Mouse (Mus musculus) spleen, adult 2 months (tissue): ENCODE data around the gene Sh2d5. TPM values are rescaled to one million over a fixed set of nuclear protein-coding genes. Genes with fewer than 3 reads are reported as not detected.

Source experiments
- DNase-seq, 2 experiments: peaks; one replicate each; pipeline versions ENCODE4 v3.0.0 to v3.0.0-alpha.2; 2012 to 2021; ENCODE audit warnings: low spot score in 2 of 2, low read depth in 1 of 2
- H3K27ac ChIP-seq: fragments of 200-500 bp; 2 replicates; pipeline ENCODE4 v1.5.1; 2012; ENCODE audit warnings: low read length, inconsistent platforms; ENCODE audit not compliant: insufficient read depth
- H3K27me3 ChIP-seq: fragments of 200-500 bp; 2 replicates; pipeline ENCODE4 v1.6.1; 2012; ENCODE audit warnings: mild to moderate bottlenecking, moderate library complexity, low read length, inconsistent platforms; ENCODE audit not compliant: control insufficient read depth, insufficient read depth
- H3K36me3 ChIP-seq: fragments of 200-500 bp; 2 replicates; pipeline ENCODE4 v1.6.1; 2012; ENCODE audit warnings: mild to moderate bottlenecking, low read length, inconsistent platforms; ENCODE audit not compliant: control insufficient read depth, insufficient read depth
- H3K4me1 ChIP-seq: fragments of 200-500 bp; 2 replicates; pipeline ENCODE4 v1.6.1; 2011; ENCODE audit warnings: inconsistent platforms; ENCODE audit not compliant: control insufficient read depth, insufficient read depth, insufficient read length
- H3K4me3 ChIP-seq: fragments of 200-500 bp; 2 replicates; pipeline ENCODE4 v1.5.1; 2011; ENCODE audit warnings: mild to moderate bottlenecking, inconsistent platforms; ENCODE audit not compliant: insufficient read depth, insufficient read length; ENCODE audit errors: extremely low read depth
- CTCF ChIP-seq: fragments of 200-500 bp; IDR thresholded peaks from 2 replicates; pipeline ENCODE4 v1.5.1; 2011; ENCODE audit warnings: mild to moderate bottlenecking, inconsistent platforms; ENCODE audit not compliant: insufficient read depth, insufficient read length, insufficient replicate concordance; ENCODE audit errors: extremely low read depth
- POLR2A ChIP-seq: fragments of 200-500 bp; IDR thresholded peaks from 2 replicates; pipeline ENCODE4 v1.6.1; 2011; ENCODE audit warnings: low read depth, low read length, inconsistent platforms
- WGBS: fragments of 180-500 bp; shearing (Covaris S2); methylation state at CpG from one replicate; pipeline ENCODE4 v1.1.7; 2018; 5-methylcytosine and 5-hydroxymethylcytosine counted together
- polyA plus RNA-seq: library from polyadenylated mRNA; depleted of rRNA; stranded (reverse); fragments of >200 nt; gene quantifications from 2 replicates; pipeline ENCODE4 v1.2.3, GENCODE M21; 2012

Sh2d5 gene
- polyA plus RNA-seq, 1 experiment, result 1.4 TPM

GRCm38 (mm10) chr4:138257116-138257687 is 7.0 kb downstream of the Sh2d5 start:
- no peak for TF ChIP-seq CTCF
- no peak for TF ChIP-seq POLR2A
- Histone ChIP-seq H3K27ac (no peak overlapping the region), H3K4me3 (no peak overlapping the region), H3K4me1 (peaks cover 3% of the 10 kb centered on the region; the same call in 1 of the 2 replicates), H3K36me3 (no peaks in the 10 kb centered on the region), H3K27me3 (no peaks in the 10 kb centered on the region)
- DNase-seq, result no peak
- 11% methylated on average over 22 of the region's 22 CpGs for WGBS

- Histone ChIP-seq H3K4me1 (peaks cover 3% of the 10 kb centered on the region; the same call in 1 of the 2 replicates), H3K27ac (no peak overlapping the region), H3K36me3 (no peaks in the 10 kb centered on the region), H3K27me3 (no peaks in the 10 kb centered on the region; the same call in 1 of the 2 replicates), H3K4me3 (no peak overlapping the region)
- no peak for DNase-seq
- WGBS, result 63% methylated on average over 7 of the region's 7 CpGs
- TF ChIP-seq CTCF (no peak), POLR2A (no peak)
Observed at GRCm38 (mm10) chr4:138258663-138259062, 8.5 kb downstream of the Sh2d5 start.

- WGBS, result 10% methylated on average over 5 of the region's 5 CpGs
- DNase-seq, result no peak
Observed at GRCm38 (mm10) chr4:138259482-138259881, 9.3 kb downstream of the Sh2d5 start.

GRCm38 (mm10) chr4:138261843-138262681 is 11.9 kb downstream of the Sh2d5 start:
- no peak overlapping the region for H3K27ac ChIP-seq
- H3K4me3 ChIP-seq, result peak overlapping the region; percentile 79
- H3K4me1 ChIP-seq, result peaks cover 3% of the 10 kb centered on the region; the same call in 1 of the 2 replicates
- peak; percentile 58 to 84 for DNase-seq
- WGBS, result under 1% methylated on average over 74 of the region's 78 CpGs
- TF ChIP-seq POLR2A (no peak), CTCF (no peak)
- no peaks in the 10 kb centered on the region; the same call in 1 of the 2 replicates for H3K27me3 ChIP-seq
- H3K36me3 ChIP-seq, result no peaks in the 10 kb centered on the region

More at GRCm38 (mm10) chr4:138259482-138259881, 9.3 kb downstream of the Sh2d5 start:
- H3K4me3 ChIP-seq, result no peak overlapping the region
- H3K27me3 ChIP-seq, result no peaks in the 10 kb centered on the region; the same call in 1 of the 2 replicates
- H3K27ac ChIP-seq, result no peak overlapping the region
- TF ChIP-seq POLR2A, result no peak
- no peak for TF ChIP-seq CTCF
- H3K4me1 ChIP-seq, result peaks cover 3% of the 10 kb centered on the region; the same call in 1 of the 2 replicates
- H3K36me3 ChIP-seq, result no peaks in the 10 kb centered on the region

GRCm38 (mm10) chr4:138267869-138268268 is 17.7 kb downstream of the Sh2d5 start:
- DNase-seq, result no peak
- TF ChIP-seq POLR2A (no peak), CTCF (no peak)
- H3K36me3 ChIP-seq, result no peaks in the 10 kb centered on the region
- 97% methylated on average over 10 of the region's 10 CpGs for WGBS
- H3K4me1 ChIP-seq, result peaks cover under 1% of the 10 kb centered on the region; the same call in 1 of the 2 replicates
- no peaks in the 10 kb centered on the region; the same call in 1 of the 2 replicates for H3K27me3 ChIP-seq
- no peak overlapping the region for H3K27ac ChIP-seq
- H3K4me3 ChIP-seq, result no peak overlapping the region

- Histone ChIP-seq H3K4me1 (no peaks in the 10 kb centered on the region), H3K4me3 (no peak overlapping the region), H3K27ac (no peak overlapping the region), H3K36me3 (no peaks in the 10 kb centered on the region), H3K27me3 (no peaks in the 10 kb centered on the region)
- no peak for DNase-seq
- WGBS, result 81% methylated on average over 14 of the region's 14 CpGs
- TF ChIP-seq POLR2A (no peak), CTCF (no peak)
Observed at GRCm38 (mm10) chr4:138272011-138272997, 22.1 kb downstream of the Sh2d5 start.
